Mouse (Mus musculus) cerebellum, adult 9-11 months (tissue): Measurements from ENCODE around the gene Cstl1.
"Not testable (repeated sequence)": the region's sequence is repeated elsewhere in the genome, so short reads cannot be mapped to it uniquely, and the experiment has no call there.

Experiments used
- DNase-seq: peaks from one replicate; pipeline ENCODE4 v3.0.0; 2022

Gene Cstl1

DNA sequence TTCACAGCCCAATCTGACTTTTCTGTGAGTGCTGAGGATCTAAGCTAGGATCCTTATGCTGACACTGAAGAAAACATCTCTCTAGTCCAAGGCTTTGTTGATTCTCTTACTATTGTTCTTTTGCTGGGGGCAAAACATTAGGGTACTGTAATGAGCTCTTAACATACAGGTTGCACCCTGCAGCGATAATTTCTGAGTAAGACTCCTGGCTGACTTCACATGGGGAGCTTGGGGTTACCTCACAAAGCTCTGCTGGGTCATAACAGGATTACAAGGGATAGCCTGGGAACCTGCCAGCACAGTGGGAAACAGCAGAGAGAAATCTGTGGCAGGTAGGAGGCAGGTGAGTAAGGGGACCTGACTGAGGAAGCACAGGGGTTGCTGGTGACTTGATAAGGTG is at the start of gene Cstl1:
Gene Cstl1 (plus strand): TSS at position 301 of the 400 bp plus-strand sequence.
- no peak for DNase-seq

GRCm38 (mm10) chr2:148706409-148707201 is 43.6 kb upstream of the Cstl1 start:
- DNase-seq: no peak

DNA sequence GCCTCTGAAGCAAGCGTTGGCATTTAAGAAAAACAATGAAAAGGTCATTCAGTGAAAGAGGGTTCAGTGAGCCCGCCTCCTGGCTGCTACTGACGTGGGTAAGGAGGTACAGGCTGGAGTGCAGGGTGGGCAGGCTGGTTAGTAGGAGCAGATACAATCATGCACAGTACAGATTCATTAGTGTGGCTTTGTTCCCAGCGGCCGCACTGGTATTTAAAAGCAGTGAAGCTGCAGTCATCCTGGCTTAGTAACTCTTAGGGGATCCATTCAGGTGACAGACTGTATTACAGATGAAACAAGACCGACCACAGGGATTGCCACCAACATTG is 43.0 kb upstream of the Cstl1 start:
- no peak for DNase-seq

DNA sequence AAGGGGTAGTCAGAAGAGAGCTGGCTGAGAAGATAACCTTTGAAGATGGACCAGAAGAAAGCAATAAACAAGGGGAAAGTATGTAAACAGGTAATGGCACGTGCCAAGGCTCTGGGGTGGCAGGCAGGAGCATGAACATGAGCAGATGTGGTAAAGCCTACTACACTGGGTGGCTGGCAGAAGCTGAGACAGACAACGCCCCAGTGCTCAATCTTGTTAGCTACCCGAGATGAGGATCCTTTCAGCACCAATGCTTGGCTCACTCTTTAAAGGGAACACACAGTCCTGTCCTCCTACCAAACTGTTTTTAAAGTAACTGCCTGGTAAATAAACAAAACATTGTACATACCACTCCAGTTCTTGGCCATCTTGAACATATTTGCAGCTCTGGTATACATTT is 37.8 kb upstream of the Cstl1 start:
- DNase-seq: no peak

GRCm38 (mm10) chr2:148717072-148717471 is 33.1 kb upstream of the Cstl1 start:
- DNase-seq: no peak

DNA sequence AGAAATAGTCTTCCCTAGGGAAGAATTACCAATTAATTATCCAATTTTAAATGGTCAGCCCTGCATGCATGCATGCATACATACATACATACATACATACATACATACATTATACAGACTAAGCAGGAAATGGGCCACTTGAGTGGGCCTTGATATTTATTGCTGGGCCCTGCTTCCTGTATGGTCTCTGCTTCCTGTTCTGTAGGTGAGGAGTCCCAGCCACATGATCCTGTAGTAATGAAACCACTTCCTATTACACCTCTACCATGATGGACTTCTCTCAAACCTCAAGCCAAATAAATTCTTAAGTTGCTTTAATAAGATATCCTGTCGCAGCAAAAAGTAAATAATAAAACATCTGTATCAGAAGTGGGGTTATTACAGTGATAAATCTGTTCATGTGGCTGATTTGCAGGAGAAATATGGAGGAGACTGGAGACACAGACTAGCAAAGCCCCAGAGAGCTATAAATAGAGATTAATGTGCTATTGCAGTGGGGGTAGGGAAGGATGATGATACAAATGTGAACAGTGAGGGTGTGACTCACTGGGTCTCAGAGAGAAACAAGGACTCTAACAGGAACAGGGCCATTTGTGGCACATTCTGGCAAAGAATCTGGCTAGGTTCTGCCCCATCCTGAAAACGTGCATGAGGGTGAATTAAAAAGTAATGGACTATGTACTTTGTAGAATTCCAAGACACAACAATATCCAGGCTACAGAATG is 30.7 kb upstream of the Cstl1 start:
- DNase-seq: no peak

GRCm38 (mm10) chr2:148731614-148732326 is 18.4 kb upstream of the Cstl1 start:
- peak; percentile 79 for DNase-seq

- peak; percentile 98 for DNase-seq
Observed at GRCm38 (mm10) chr2:148732327-148733000, 17.7 kb upstream of the Cstl1 start, which contains the start of gene Napb. Gene Napb, minus strand, starts transcription at chr2:148732467.

DNA sequence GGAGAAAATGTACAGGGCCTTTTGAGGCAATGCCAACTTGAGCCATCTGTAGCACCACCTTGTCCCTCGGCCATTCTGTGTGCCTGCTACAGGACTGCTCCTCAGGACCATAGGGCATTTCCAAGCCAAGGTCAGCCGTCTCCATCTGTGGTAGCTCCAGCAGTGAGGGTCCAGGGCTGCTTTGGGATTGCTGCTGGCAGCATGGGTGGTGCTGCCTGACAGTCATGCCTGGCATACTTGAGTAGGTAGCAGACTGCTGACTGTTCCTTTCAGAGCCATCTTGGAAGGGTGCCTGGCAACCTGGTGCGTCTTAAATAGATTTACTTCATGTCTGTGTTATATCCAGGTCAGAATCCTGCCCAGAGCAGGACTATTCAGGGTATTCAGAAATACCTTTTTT is 7.2 kb upstream of the Cstl1 start:
- DNase-seq: peak; percentile 98

DNA sequence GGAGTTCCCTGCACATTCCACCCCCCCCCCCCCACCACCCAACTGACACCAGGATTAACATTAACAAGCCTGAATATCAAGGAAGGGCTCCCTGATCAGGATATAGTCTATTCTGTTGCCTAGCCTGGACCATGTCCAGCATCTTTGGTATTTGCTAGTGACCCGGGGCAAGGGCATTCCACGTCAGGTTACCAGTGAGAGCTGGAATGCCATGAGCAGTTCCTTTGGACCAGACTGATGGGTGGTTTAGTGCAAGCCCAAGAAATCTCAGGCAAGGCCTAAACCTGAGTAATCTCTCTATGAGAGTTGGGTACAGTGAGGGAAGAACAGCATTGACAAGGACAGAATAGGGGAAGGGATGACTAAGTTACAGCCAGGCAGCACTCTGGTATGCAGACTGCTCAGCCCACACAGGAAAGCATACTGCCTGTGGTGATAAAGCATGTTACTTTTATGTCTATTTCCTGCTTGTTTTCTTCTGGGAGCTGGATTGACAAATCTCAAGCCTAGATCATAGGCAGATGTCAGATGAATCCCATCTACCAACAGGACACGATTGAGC is 6.2 kb upstream of the Cstl1 start:
- DNase-seq: peak; percentile 46

DNA sequence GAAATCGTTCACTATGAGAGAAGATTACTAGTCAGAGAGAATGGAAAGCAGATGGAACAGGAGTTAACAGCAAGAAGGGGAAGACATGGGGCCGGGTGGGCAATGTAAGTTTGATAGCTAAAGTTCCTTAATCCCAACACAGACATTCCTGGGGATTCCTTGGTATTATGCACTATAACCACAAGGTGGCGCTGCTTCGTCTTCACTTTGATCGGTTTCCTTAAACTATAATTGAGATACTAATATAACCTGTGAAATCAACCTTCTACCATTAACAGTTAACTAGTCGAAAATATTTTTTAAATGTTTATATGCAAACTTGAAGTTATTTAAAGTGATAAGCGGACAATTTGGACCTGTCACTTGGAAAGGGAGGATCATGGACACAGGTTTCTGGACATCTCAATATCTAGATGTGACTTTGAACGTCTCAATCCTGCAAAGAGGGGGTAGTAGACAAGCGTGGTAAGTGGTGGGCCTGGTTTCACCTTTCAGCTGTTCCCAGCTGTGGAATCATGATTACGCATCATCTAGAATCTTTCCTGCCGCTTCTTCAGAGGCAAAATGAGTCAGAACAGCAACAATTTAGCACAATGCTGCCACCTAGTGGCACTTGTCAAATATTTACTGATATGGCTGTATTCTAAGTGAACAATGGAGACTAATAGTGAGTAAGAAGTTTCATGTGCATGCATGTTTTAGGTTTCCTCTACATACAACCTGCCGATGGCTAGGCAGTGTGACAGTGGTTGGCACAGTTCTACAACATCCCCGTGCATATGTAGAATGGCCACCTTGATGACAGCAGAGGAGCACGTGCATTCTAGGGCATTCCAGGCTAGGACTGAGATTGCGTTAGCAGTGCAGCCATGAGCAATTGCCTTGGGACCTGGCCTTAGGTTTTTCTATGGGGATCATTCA is 2.0 kb downstream of the Cstl1 start:
- peak; percentile 81 for DNase-seq

DNA sequence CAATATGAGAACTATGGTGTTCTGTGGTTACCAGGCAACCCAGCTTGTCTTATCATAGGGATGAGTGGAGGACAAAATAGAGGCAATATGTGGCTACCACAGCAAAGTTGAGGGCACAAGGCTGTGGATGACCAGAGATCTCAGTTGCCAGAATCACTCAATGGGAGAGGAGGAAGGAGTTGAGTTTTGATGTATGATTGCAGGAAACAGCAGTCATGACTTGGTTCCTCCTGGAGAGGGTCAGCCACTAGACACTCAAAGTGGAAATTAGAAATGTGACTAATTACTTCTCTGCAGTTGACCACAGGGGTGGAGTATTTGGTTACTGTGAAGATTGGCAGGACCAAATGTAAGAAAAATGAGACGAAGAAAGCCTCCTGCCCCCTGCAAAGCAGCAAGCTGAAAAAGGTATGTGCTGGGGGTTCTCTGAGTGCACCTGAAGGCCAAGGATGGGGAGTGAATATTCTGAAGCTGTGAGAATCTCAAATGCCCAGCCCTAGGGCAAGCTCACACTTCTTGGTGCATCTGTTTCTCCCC is 4.2 kb downstream of the Cstl1 start:
- DNase-seq: no peak

DNA sequence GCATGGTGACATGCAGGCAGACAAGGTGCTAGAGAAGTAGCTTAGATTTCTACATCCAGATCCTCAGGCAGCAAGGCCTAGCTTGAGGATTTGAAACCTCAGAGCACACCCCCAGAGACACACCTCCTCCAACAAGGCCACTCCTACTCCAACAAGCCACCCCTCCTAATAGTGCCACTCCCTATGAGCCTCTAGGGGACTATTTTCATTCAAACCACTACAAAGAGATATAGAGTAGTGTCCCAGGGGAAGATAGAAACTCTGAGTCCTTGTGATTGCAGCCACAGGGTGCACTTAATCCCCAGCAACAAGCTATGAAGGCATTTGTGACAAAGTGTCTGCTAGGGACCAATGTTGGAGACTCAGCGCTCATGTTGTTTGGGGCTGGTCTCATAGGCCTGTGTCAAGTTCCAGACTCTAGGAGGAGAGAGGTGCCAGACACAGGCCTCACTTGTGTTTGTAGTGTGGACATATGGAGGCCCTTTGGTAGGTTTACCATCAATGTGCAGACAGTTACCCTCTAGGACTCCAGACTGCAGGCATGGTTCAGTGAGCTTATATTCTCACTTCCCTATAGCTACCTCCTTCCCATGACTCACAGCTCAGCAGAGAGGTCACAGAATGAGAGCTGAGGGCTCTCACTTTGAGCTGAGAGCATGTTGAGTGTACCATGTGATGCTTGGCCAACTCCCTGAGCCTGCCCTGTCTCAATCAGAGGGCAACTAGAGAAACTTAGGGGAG is 13.7 kb downstream of the Cstl1 start:
- DNase-seq: no peak

GRCm38 (mm10) chr2:148771397-148771796 is 21.2 kb downstream of the Cstl1 start, which contains the start of gene Cst11:
Gene Cst11, minus strand, starts transcription at chr2:148771497.
- DNase-seq: not testable (repeated sequence)

DNA sequence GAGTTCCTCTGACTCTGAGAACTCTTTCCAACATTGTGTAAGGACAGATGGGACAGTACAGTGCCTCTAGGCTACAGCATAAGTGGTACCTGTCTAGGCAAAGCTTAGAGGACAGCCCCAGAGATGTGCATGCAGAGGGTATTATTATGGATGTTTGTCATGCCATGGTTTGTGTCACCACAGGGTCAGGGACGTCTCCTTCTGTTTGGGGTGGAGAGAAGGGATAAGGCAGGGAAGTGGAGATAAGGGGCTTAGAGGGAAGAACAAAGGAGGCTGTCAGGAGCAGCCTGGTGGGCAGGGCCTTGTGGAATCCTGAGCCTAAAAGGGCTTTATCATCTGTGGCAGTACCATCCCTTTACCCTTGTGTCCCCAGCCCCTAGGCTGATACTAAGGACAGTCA is 31.6 kb downstream of the Cstl1 start, which contains the start of gene 8030411F24Rik:
Gene 8030411F24Rik (plus strand): TSS at position 301 of the 400 bp plus-strand sequence.
- no peak for DNase-seq

GRCm38 (mm10) chr2:148789142-148789541 is 39.0 kb downstream of the Cstl1 start, which contains the start of gene Cst12:
Gene Cst12, plus strand, starts transcription at chr2:148789361.
- no peak for DNase-seq

DNA sequence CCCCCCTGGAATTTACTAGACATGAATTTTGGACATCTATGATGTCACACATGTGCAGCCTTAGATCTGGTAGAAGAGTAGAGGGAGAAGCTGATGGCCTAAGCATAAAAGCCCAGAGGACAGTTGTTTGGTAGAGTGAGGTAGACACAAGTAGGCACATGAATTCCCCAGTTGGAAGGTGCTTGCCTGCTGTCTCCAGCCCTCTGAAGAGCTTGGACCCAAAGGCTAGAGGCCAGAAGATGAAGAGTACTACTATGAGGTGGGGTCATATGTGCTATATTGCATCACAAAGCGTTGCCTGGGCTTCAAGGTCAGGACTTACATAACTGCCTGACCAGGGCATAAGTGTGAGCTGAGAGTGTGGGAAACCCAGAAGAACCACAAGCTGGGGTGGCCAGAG is 48.3 kb downstream of the Cstl1 start, which contains the start of gene Cst8:
Gene Cst8 (plus strand): TSS at position 301 of the 400 bp plus-strand sequence.
- DNase-seq: no peak

- DNase-seq: peak; percentile 91
Observed at GRCm38 (mm10) chr2:148801491-148801921, 51.3 kb downstream of the Cstl1 start.
